Mouse (Mus musculus): ENCODE results near the gene Exosc1. TPM values are rescaled to one million over a fixed set of nuclear protein-coding genes. Genes with fewer than 3 reads are reported as not detected.
A peak's percentile ranks its signal among the peaks of the same experiment; 100 is the strongest.

Exosc1 gene
- polyA plus RNA-seq, 1 experiment from 2014 or later, result 32.3 TPM

DNA sequence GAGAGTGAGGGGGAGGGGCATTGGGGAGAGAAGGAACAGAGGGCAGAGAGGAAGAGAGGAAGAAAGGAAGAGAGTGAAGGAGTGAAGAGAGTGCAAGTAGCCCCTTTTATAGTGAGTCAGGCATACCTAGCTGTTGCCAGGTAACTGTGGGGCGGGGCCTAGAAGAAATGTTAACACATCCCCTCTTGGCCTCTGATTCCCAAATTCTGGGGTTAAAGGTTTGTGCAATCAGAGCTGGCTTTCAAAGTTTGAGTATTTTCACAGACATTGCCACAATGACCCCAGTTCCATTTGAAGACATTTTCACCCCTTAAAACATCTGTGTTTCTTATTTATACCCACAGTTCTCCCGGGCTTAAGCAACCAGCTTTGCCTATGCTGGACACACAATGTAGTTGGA lies 28.0 kb downstream of the Exosc1 start:
- WGBS, result 94% methylated on average over 2 of the region's 2 CpGs
- Histone ChIP-seq H3K4me2 (replicated peaks; ENCODE audit: low read depth) (no peak overlapping the region), H3K36me3 (ENCODE audit: control insufficient read depth, insufficient read depth) (no peaks in the 10 kb centered on the region), H3K27me3 (replicated peaks; ENCODE audit: control insufficient read depth, insufficient read depth, low read length) (no peaks in the 10 kb centered on the region), H3K4me3 (ENCODE audit: low read depth, low read length) (no peak overlapping the region), H3K4me1 (replicated peaks; ENCODE audit: control insufficient read depth, insufficient read depth, low read length) (peaks cover 9% of the 10 kb centered on the region; the same call in 1 of the 2 replicates), H3K9me3 (ENCODE audit: control insufficient read depth) (no peaks in the 10 kb centered on the region), H3K9ac (ENCODE audit: low read depth, low read length) (no peak overlapping the region), H3K27ac (ENCODE audit: low read depth, low read length) (no peak overlapping the region)
- TF ChIP-seq CTCF (IDR thresholded peaks at IDR 0.05; ENCODE audit: low read depth), result no peak
- ATAC-seq, result no peak

DNA sequence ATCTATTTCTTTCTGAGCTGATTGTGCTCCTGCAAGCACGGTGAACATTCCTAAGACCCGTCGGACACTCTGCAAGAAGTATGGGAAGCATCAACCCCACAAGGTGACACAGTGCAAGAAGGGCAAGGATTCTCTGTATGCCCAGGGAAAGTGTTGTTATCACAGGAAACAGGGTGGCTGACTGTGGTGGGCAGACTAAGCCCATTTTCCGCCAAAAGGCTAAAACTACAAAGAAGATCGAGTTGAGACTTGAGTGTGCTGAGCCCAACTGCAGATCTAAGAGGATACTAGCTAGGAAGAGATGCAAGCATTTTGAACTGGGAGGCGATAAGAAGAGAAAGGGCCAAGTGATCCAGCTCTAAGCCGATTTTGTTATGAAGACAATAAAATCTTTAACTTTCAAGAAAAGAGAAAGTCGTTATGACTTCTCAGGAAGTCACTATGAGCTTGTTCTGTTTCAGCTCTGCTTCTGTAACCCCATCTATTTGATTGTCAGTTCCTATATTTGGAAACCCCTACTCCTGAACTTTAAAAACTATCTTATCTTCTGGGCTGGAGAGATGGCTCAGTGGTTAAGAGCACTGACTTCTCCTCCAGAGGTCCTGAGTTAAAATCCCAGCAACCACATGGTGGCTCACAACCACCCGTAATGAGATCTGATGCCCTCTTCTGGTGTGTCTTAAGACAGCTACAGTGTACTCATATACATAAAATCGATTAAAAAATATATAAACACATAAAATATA lies 30.2 kb downstream of the Exosc1 start:
- Histone ChIP-seq H3K4me3 (ENCODE audit: low read depth, low read length) (no peak overlapping the region), H3K4me1 (replicated peaks; ENCODE audit: control insufficient read depth, insufficient read depth, low read length) (peaks cover 9% of the 10 kb centered on the region; the same call in 1 of the 2 replicates), H3K9me3 (ENCODE audit: control insufficient read depth) (no peaks in the 10 kb centered on the region), H3K27me3 (replicated peaks; ENCODE audit: control insufficient read depth, insufficient read depth, low read length) (no peaks in the 10 kb centered on the region), H3K36me3 (ENCODE audit: control insufficient read depth, insufficient read depth) (no peaks in the 10 kb centered on the region), H3K4me2 (replicated peaks; ENCODE audit: low read depth) (no peak overlapping the region), H3K27ac (ENCODE audit: low read depth, low read length) (no peak overlapping the region), H3K9ac (ENCODE audit: low read depth, low read length) (no peak overlapping the region)
- WGBS, result 87% methylated on average over 10 of the region's 10 CpGs
- no peak for TF ChIP-seq CTCF (IDR thresholded peaks at IDR 0.05; ENCODE audit: low read depth)
- ATAC-seq, result no peak

DNA sequence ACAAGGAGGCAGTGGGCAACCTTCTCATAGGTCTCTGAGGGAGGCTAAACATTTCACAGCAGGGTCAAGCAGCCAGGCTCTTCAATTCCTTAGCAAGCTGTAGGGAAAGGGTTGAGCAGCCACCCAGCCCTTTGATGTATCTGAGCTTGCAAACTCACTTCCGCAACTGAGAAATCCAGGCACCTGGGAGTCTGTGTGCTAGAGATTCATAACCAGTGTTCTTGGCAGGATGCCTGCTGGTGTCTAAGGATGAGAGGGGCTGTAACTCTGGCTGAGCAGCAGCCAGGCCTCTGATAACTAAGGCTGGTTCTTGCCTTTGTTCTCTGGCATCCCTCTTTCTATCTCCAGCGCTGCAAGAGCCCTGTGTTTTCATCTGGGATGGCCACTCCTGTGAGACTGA lies 31.5 kb downstream of the Exosc1 start:
- WGBS, result 43% methylated on average over 2 of the region's 2 CpGs
- no peaks in the 10 kb centered on the region for H3K27me3 ChIP-seq (replicated peaks; ENCODE audit: control insufficient read depth, insufficient read depth, low read length)
- ATAC-seq, result no peak
- no peak overlapping the region for H3K4me2 ChIP-seq (replicated peaks; ENCODE audit: low read depth)
- 0 out of 2 replicates have a peak, but pooled peaks cover under 1% of the 10 kb centered on the region for H3K4me1 ChIP-seq (replicated peaks; ENCODE audit: control insufficient read depth, insufficient read depth, low read length)
- H3K27ac ChIP-seq (ENCODE audit: low read depth, low read length), result no peak overlapping the region; the same call in 1 of the 2 replicates
- TF ChIP-seq CTCF (IDR thresholded peaks at IDR 0.05; ENCODE audit: low read depth), result no peak
- no peaks in the 10 kb centered on the region for H3K9me3 ChIP-seq (ENCODE audit: control insufficient read depth)
- H3K36me3 ChIP-seq (ENCODE audit: control insufficient read depth, insufficient read depth), result no peaks in the 10 kb centered on the region
- H3K4me3 ChIP-seq (ENCODE audit: low read depth, low read length), result no peak overlapping the region
- H3K9ac ChIP-seq (ENCODE audit: low read depth, low read length), result no peak overlapping the region

DNA sequence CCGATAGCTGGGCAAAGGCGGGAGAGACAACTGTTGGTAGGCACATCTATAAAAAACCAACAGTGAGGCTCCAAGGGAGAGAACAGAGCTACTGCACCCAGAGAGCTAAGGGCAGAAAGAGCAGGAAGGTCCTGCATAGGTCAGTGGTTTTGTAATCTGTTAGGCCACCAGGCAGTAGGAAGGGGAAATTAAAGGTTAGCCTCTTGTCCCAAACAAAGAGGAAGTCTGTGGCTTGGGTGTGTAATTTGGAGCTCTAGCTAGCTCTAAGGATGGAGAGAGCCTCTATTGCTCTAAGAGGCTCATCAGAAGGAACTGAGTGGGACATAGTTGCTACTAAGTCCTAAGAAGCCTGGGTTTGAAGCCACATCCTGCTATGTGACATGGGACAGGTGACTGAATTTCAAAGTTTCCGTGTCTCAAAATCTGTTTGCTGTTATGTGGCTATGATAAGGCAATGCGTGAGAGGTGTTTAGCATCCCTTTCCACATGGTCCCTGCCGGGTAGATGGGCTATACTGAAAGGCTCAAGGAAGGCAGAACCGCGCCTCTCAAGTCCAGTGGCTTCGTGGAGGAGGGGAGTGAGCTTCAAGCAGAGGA lies 32.6 kb downstream of the Exosc1 start:
- no peak overlapping the region for H3K4me2 ChIP-seq (replicated peaks; ENCODE audit: low read depth)
- H3K27me3 ChIP-seq (replicated peaks; ENCODE audit: control insufficient read depth, insufficient read depth, low read length), result no peaks in the 10 kb centered on the region
- no peaks in the 10 kb centered on the region for H3K9me3 ChIP-seq (ENCODE audit: control insufficient read depth)
- no peak overlapping the region for H3K4me3 ChIP-seq (ENCODE audit: low read depth, low read length)
- no peak for TF ChIP-seq CTCF (IDR thresholded peaks at IDR 0.05; ENCODE audit: low read depth)
- no peak for ATAC-seq
- no peaks in the 10 kb centered on the region for H3K4me1 ChIP-seq (replicated peaks; ENCODE audit: control insufficient read depth, insufficient read depth, low read length)
- no peak overlapping the region for H3K9ac ChIP-seq (ENCODE audit: low read depth, low read length)
- no peaks in the 10 kb centered on the region for H3K36me3 ChIP-seq (ENCODE audit: control insufficient read depth, insufficient read depth)
- no peak overlapping the region for H3K27ac ChIP-seq (ENCODE audit: low read depth, low read length)
- WGBS, result 82% methylated on average over 8 of the region's 8 CpGs

DNA sequence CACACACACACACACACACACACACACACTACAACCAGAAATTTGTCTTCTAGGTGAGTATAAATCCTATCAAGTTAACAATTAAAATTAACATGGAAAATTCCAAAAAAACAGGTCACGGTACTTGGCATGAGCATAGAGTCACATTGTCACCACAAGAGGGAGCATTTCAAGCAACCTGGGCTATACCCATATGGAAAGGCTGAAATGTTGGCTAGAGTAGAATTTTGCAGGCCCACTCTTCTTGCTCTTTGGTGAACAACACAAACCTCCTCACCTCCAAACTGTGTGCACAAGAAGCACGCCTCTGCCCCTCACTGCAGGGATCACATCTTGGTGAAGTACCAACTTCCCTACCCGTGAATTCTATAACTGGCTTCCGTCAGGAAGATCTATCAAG lies 34.4 kb downstream of the Exosc1 start:
- Histone ChIP-seq H3K27me3 (replicated peaks; ENCODE audit: control insufficient read depth, insufficient read depth, low read length) (no peaks in the 10 kb centered on the region), H3K36me3 (ENCODE audit: control insufficient read depth, insufficient read depth) (no peaks in the 10 kb centered on the region), H3K4me2 (replicated peaks; ENCODE audit: low read depth) (no peak overlapping the region), H3K27ac (ENCODE audit: low read depth, low read length) (no peak overlapping the region), H3K4me3 (ENCODE audit: low read depth, low read length) (no peak overlapping the region), H3K9me3 (ENCODE audit: control insufficient read depth) (no peaks in the 10 kb centered on the region), H3K9ac (ENCODE audit: low read depth, low read length) (no peak overlapping the region), H3K4me1 (replicated peaks; ENCODE audit: control insufficient read depth, insufficient read depth, low read length) (peaks cover 9% of the 10 kb centered on the region; the same call in 1 of the 2 replicates)
- 59% methylated on average over 4 of the region's 4 CpGs for WGBS
- no peak for ATAC-seq
- peak; percentile 85 for TF ChIP-seq CTCF (IDR thresholded peaks at IDR 0.05; ENCODE audit: low read depth)

DNA sequence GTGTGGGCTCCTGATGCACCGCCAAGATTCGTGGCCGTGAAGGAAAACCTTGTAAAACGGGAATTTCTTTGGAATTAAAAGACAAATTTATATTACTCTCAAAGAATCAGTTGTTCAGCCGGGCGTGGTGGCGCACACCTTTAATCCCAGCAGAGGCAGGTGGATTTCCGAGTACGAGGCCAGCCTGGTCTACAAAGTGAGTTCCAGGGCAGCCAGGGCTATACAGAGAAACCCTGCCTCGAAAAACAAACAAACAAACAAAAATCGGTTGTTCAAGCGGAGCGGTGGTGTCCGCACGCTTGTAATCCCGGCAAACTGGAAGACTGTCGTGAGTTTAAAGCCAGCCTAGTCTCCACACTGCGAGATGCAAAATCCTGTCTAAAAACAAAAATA lies 36.9 kb downstream of the Exosc1 start:
- no peak for TF ChIP-seq CTCF (IDR thresholded peaks at IDR 0.05; ENCODE audit: low read depth)
- peaks cover 9% of the 10 kb centered on the region; the same call in 1 of the 2 replicates for H3K4me1 ChIP-seq (replicated peaks; ENCODE audit: control insufficient read depth, insufficient read depth, low read length)
- H3K9ac ChIP-seq (ENCODE audit: low read depth, low read length), result peak overlapping the region; percentile 46; the same call in 1 of the 2 replicates
- ATAC-seq, result no peak
- 15% methylated on average over 18 of the region's 18 CpGs for WGBS
- peak overlapping the region; percentile 87 for H3K4me3 ChIP-seq (ENCODE audit: low read depth, low read length)
- no peaks in the 10 kb centered on the region for H3K9me3 ChIP-seq (ENCODE audit: control insufficient read depth)
- H3K27ac ChIP-seq (ENCODE audit: low read depth, low read length), result no peak overlapping the region
- peaks cover 4% of the 10 kb centered on the region; the same call in 1 of the 2 replicates for H3K36me3 ChIP-seq (ENCODE audit: control insufficient read depth, insufficient read depth)
- no peaks in the 10 kb centered on the region for H3K27me3 ChIP-seq (replicated peaks; ENCODE audit: control insufficient read depth, insufficient read depth, low read length)
- peak overlapping the region; percentile 95 for H3K4me2 ChIP-seq (replicated peaks; ENCODE audit: low read depth)

All from intestine, postnatal 0 days (tissue).